Mouse (Mus musculus): ENCODE data around the gene Cdk11b.

DNA sequence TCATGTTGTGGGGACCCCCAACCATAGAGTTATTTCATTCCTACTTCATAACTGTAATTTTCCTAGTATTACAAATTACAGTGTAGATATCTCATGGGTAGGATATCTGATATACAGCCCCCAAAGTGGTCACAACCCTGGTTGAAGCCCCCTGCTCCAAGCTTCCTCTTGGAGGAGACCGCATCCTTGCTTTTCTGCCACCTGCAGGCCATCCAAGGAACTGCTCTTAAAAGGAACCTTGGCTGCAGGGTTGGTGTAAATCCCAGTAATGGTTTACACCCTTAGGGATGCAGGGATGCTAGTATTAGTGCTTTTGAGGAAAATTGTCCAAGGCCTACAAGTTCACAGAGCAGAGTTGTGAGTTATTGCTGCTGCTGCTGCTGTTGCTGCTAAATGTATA, 44.2 kb upstream of the Cdk11b start:
- no peak for TF ChIP-seq MAX (IDR thresholded peaks at IDR 0.05)
- peak; percentile 30 for TF ChIP-seq CTCF (IDR thresholded peaks at IDR 0.05; ENCODE audit: control insufficient read depth, insufficient read depth, insufficient read length)
- no peak for TF ChIP-seq CEBPB (IDR thresholded peaks at IDR 0.05; ENCODE audit: low read depth)
- TF ChIP-seq MYOD1 (IDR thresholded peaks at IDR 0.05; ENCODE audit: control insufficient read depth, insufficient read length, low read depth), result no peak
- no peak for TF ChIP-seq FOSL1 (IDR thresholded peaks at IDR 0.05; ENCODE audit: insufficient read depth, low read length, poor library complexity, severe bottlenecking)
